Mouse (Mus musculus) layer of hippocampus, adult 18-20 months (tissue): ENCODE data around the gene Gm6217. TPM values are rescaled to one million over a fixed set of nuclear protein-coding genes. Genes with fewer than 3 reads are reported as not detected.

Experiments used
- total RNA-seq, 2 experiments: library from RNA; stranded (reverse); gene quantifications; 2 replicates each; pipeline ENCODE4 v1.2.3; 2021

Gene Gm6217
- total RNA-seq, 2 experiments from 2014 or later: not detected

Other genes with a start within 250 kb of the Gm6217 start
- 100 to 1,000 TPM; 228 to 243 TPM for gene Mff, start 206.5 kb downstream of the Gm6217 start, total RNA-seq
- not detected for gene Tm4sf20, start 162.9 kb downstream of the Gm6217 start, total RNA-seq
- not detected for gene Gm47791, start 160.2 kb downstream of the Gm6217 start, total RNA-seq
- 10 to 100 TPM; 69.3 to 74.0 TPM for gene Agfg1, start 91.9 kb downstream of the Gm6217 start, total RNA-seq
- under 1 TPM; 0.42 to 0.71 TPM for gene A030005L19Rik, start 18.1 kb downstream of the Gm6217 start, total RNA-seq
- gene A030014E15Rik, start 6.5 kb downstream of the Gm6217 start, total RNA-seq: not detected
- gene A030003K21Rik, start 12.0 kb upstream of the Gm6217 start, total RNA-seq: not detected
- not detected for gene Gm7544, start 24.6 kb upstream of the Gm6217 start, total RNA-seq
- gene Gm47955, start 28.9 kb upstream of the Gm6217 start, total RNA-seq: not detected
- gene Gm47959, start 69.1 kb upstream of the Gm6217 start, total RNA-seq: not detected
- 1 to 10 TPM; 1.8 to 1.9 TPM for gene Slc19a3, start 107.0 kb upstream of the Gm6217 start, total RNA-seq
- gene Krtap28-10, start 111.1 kb upstream of the Gm6217 start, total RNA-seq: not detected
- not detected for gene Gm47969, start 113.5 kb upstream of the Gm6217 start, total RNA-seq
- not detected for gene A030005K14Rik, start 128.0 kb upstream of the Gm6217 start, total RNA-seq
- gene Krtap28-13, start 129.5 kb upstream of the Gm6217 start, total RNA-seq: not detected
- not detected for gene Ccl20, start 185.4 kb upstream of the Gm6217 start, total RNA-seq
- gene Daw1, start 228.4 kb upstream of the Gm6217 start, total RNA-seq: under 1 TPM; 0.45 to 0.56 TPM